Mouse (Mus musculus) spleen, adult 2 months (tissue): ENCODE results near the gene Slc45a1. TPM values are rescaled to one million over a fixed set of nuclear protein-coding genes. Genes with fewer than 3 reads are reported as not detected.

Experiments used
- DNase-seq, 2 experiments: peaks; one replicate each; pipeline versions ENCODE4 v3.0.0 to v3.0.0-alpha.2; 2012 to 2021; ENCODE audit warnings: low spot score in 2 of 2, low read depth in 1 of 2
- H3K27ac ChIP-seq: fragments of 200-500 bp; 2 replicates; pipeline ENCODE4 v1.5.1; 2012; ENCODE audit warnings: low read length, inconsistent platforms; ENCODE audit not compliant: insufficient read depth
- H3K27me3 ChIP-seq: fragments of 200-500 bp; 2 replicates; pipeline ENCODE4 v1.6.1; 2012; ENCODE audit warnings: mild to moderate bottlenecking, moderate library complexity, low read length, inconsistent platforms; ENCODE audit not compliant: control insufficient read depth, insufficient read depth
- H3K36me3 ChIP-seq: fragments of 200-500 bp; 2 replicates; pipeline ENCODE4 v1.6.1; 2012; ENCODE audit warnings: mild to moderate bottlenecking, low read length, inconsistent platforms; ENCODE audit not compliant: control insufficient read depth, insufficient read depth
- H3K4me1 ChIP-seq: fragments of 200-500 bp; 2 replicates; pipeline ENCODE4 v1.6.1; 2011; ENCODE audit warnings: inconsistent platforms; ENCODE audit not compliant: control insufficient read depth, insufficient read depth, insufficient read length
- H3K4me3 ChIP-seq: fragments of 200-500 bp; 2 replicates; pipeline ENCODE4 v1.5.1; 2011; ENCODE audit warnings: mild to moderate bottlenecking, inconsistent platforms; ENCODE audit not compliant: insufficient read depth, insufficient read length; ENCODE audit errors: extremely low read depth
- CTCF ChIP-seq: fragments of 200-500 bp; IDR thresholded peaks from 2 replicates; pipeline ENCODE4 v1.5.1; 2011; ENCODE audit warnings: mild to moderate bottlenecking, inconsistent platforms; ENCODE audit not compliant: insufficient read depth, insufficient read length, insufficient replicate concordance; ENCODE audit errors: extremely low read depth
- POLR2A ChIP-seq: fragments of 200-500 bp; IDR thresholded peaks from 2 replicates; pipeline ENCODE4 v1.6.1; 2011; ENCODE audit warnings: low read depth, low read length, inconsistent platforms
- WGBS: fragments of 180-500 bp; shearing (Covaris S2); methylation state at CpG from one replicate; pipeline ENCODE4 v1.1.7; 2018; 5-methylcytosine and 5-hydroxymethylcytosine counted together
- polyA plus RNA-seq: library from polyadenylated mRNA; depleted of rRNA; stranded (reverse); fragments of >200 nt; gene quantifications from 2 replicates; pipeline ENCODE4 v1.2.3, GENCODE M21; 2012; rRNA removed

Slc45a1 gene
- polyA plus RNA-seq: 0.04 TPM in 1 of 2 replicates, not detected in the other

- no peak within 1 kb of the TSS for H3K4me3 ChIP-seq
- TF ChIP-seq POLR2A (no peak), CTCF (no peak)
- H3K36me3 ChIP-seq: no peaks in the 10 kb centered on the region
- H3K4me1 ChIP-seq: no peaks in the 10 kb centered on the region; the same call in 1 of the 2 replicates
- DNase-seq: no peak
- H3K27me3 ChIP-seq: peaks cover 3% of the 10 kb centered on the region
- H3K27ac ChIP-seq: no peak within 1 kb of the TSS
- WGBS: 14% methylated on average over 41 of the region's 41 CpGs
Measured at GRCm38 (mm10) chr4:150651390-150652277, at the start of gene Slc45a1. TSS of gene Slc45a1 (minus strand) at chr4:150652174.

GRCm38 (mm10) chr4:150700849-150701248 is 48.9 kb upstream of the Slc45a1 start:
- TF ChIP-seq POLR2A (no peak), CTCF (no peak)
- no peaks in the 10 kb centered on the region for H3K36me3 ChIP-seq
- H3K4me1 ChIP-seq: no peaks in the 10 kb centered on the region
- no peaks in the 10 kb centered on the region for H3K27me3 ChIP-seq
- DNase-seq: no peak
- no peak overlapping the region for H3K4me3 ChIP-seq
- H3K27ac ChIP-seq: no peak overlapping the region
- WGBS: 91% methylated on average over 9 of the region's 9 CpGs

GRCm38 (mm10) chr4:150694434-150695108 is 42.6 kb upstream of the Slc45a1 start:
- no peak for DNase-seq
- Histone ChIP-seq H3K4me3 (no peak overlapping the region), H3K4me1 (no peaks in the 10 kb centered on the region), H3K27me3 (no peaks in the 10 kb centered on the region), H3K27ac (no peak overlapping the region), H3K36me3 (no peaks in the 10 kb centered on the region)
- WGBS: 50% methylated on average over 10 of the region's 10 CpGs
- TF ChIP-seq POLR2A (no peak), CTCF (no peak)

- TF ChIP-seq POLR2A: no peak
- Histone ChIP-seq H3K4me1 (no peaks in the 10 kb centered on the region), H3K36me3 (no peaks in the 10 kb centered on the region), H3K4me3 (no peak overlapping the region), H3K27me3 (no peaks in the 10 kb centered on the region), H3K27ac (no peak overlapping the region)
- DNase-seq: no peak
- WGBS: 59% methylated on average over 10 of the region's 10 CpGs
Measured at GRCm38 (mm10) chr4:150692861-150693403, 41.0 kb upstream of the Slc45a1 start.

GRCm38 (mm10) chr4:150690759-150691158 is 38.8 kb upstream of the Slc45a1 start:
- DNase-seq: no peak
- 70% methylated on average over 3 of the region's 3 CpGs for WGBS
- no peaks in the 10 kb centered on the region for H3K27me3 ChIP-seq
- H3K36me3 ChIP-seq: no peaks in the 10 kb centered on the region
- H3K4me3 ChIP-seq: no peak overlapping the region
- H3K27ac ChIP-seq: no peak overlapping the region
- no peak for TF ChIP-seq CTCF
- no peak for TF ChIP-seq POLR2A
- H3K4me1 ChIP-seq: no peaks in the 10 kb centered on the region

GRCm38 (mm10) chr4:150689553-150689952 is 37.6 kb upstream of the Slc45a1 start:
- DNase-seq: no peak
- H3K36me3 ChIP-seq: no peaks in the 10 kb centered on the region
- no peaks in the 10 kb centered on the region for H3K4me1 ChIP-seq
- H3K27me3 ChIP-seq: no peaks in the 10 kb centered on the region
- WGBS: 88% methylated on average over 10 of the region's 10 CpGs
- no peak for TF ChIP-seq POLR2A
- H3K4me3 ChIP-seq: no peak overlapping the region
- no peak overlapping the region for H3K27ac ChIP-seq
